Mouse (Mus musculus) myocyte (in vitro differentiated cells): ENCODE data around the gene Myod1. TPM values are rescaled to one million over a fixed set of nuclear protein-coding genes. Genes with fewer than 3 reads are reported as not detected.

ENCODE experiments used
- H3K27me3 ChIP-seq: one replicate; pipeline ENCODE4 v1.6.1; 2011; ENCODE audit not compliant: control insufficient read depth, insufficient read depth, insufficient read length
- H3K36me3 ChIP-seq: one replicate; pipeline ENCODE4 v1.6.1; 2011; ENCODE audit not compliant: control insufficient read depth, insufficient read depth
- H3K4me2 ChIP-seq: one replicate; pipeline ENCODE4 v1.6.1; 2011; ENCODE audit warnings: low read depth, control low read depth
- H3K4me3 ChIP-seq: one replicate; pipeline ENCODE4 v1.5.1; 2011; ENCODE audit warnings: mild to moderate bottlenecking, control low read depth, moderate library complexity
- H3K79me2 ChIP-seq: one replicate; pipeline ENCODE4 v1.6.1; 2011; ENCODE audit not compliant: control insufficient read depth, insufficient read depth
- H3ac ChIP-seq: one replicate; pipeline ENCODE4 v1.6.1; 2011; ENCODE audit not compliant: control insufficient read depth, insufficient read length
- CEBPB ChIP-seq: IDR thresholded peaks from 2 replicates; pipeline ENCODE4 v1.6.1; 2011; ENCODE audit warnings: mild to moderate bottlenecking, moderate library complexity; ENCODE audit not compliant: poor library complexity, insufficient read depth, severe bottlenecking
- E2F4 ChIP-seq: IDR thresholded peaks from one replicate; pipeline ENCODE4 v1.6.1; 2011; ENCODE audit warnings: mild to moderate bottlenecking, control low read depth, moderate library complexity; ENCODE audit not compliant: insufficient read depth
- MAX ChIP-seq: IDR thresholded peaks from one replicate; pipeline ENCODE4 v1.6.1; 2011; ENCODE audit warnings: low read depth, mild to moderate bottlenecking, control low read depth
- MYOD1 ChIP-seq, 3 experiments: IDR thresholded peaks; one replicate each; pipeline ENCODE4 v1.6.1; 2011; ENCODE audit warnings: control low read depth in 2 of 3, low read depth in 2 of 3, mild to moderate bottlenecking in 2 of 3, moderate library complexity in 1 of 3; ENCODE audit not compliant: insufficient read length in 2 of 3, control insufficient read depth in 1 of 3
- MYOG ChIP-seq, 3 experiments: IDR thresholded peaks; one replicate each; pipeline ENCODE4 v1.6.1; 2011; ENCODE audit warnings: control low read depth in 2 of 3, low read depth in 2 of 3, mild to moderate bottlenecking in 2 of 3; ENCODE audit not compliant: insufficient read length in 2 of 3, control insufficient read depth in 1 of 3, insufficient read depth in 1 of 3
- POLR2A ChIP-seq: IDR thresholded peaks from one replicate; pipeline ENCODE4 v1.6.1; 2011; ENCODE audit warnings: low read depth, mild to moderate bottlenecking, control low read depth, moderate library complexity; ENCODE audit not compliant: insufficient read length
- POLR2AphosphoS2 ChIP-seq: IDR thresholded peaks from one replicate; pipeline ENCODE4 v1.6.1; 2011; ENCODE audit warnings: low read depth, control low read depth; ENCODE audit not compliant: insufficient read length
- REST ChIP-seq: IDR thresholded peaks from one replicate; pipeline ENCODE4 v1.6.1; 2011; ENCODE audit warnings: mild to moderate bottlenecking, control low read depth, moderate library complexity; ENCODE audit not compliant: insufficient read depth, insufficient read length
- SRF ChIP-seq: IDR thresholded peaks from one replicate; pipeline ENCODE4 v1.6.1; 2011; ENCODE audit warnings: low read depth; ENCODE audit not compliant: control insufficient read depth, insufficient read length
- TCF12 ChIP-seq: IDR thresholded peaks from one replicate; pipeline ENCODE4 v1.6.1; 2011; ENCODE audit warnings: mild to moderate bottlenecking, control low read depth; ENCODE audit not compliant: poor library complexity, insufficient read depth, severe bottlenecking
- TCF3 ChIP-seq: IDR thresholded peaks from one replicate; pipeline ENCODE4 v1.6.1; 2011; ENCODE audit warnings: low read depth, control low read depth; ENCODE audit not compliant: insufficient read length
- USF1 ChIP-seq: IDR thresholded peaks from one replicate; pipeline ENCODE4 v1.6.1; 2011; ENCODE audit warnings: low read depth, mild to moderate bottlenecking, control low read depth, moderate library complexity
- polyA plus RNA-seq: library from polyadenylated mRNA; unstranded; fragments of >200 nt; fragmentation: generic; extraction: Trizol; gene quantifications from one replicate; pipeline ENCODE4 v1.2.1, GENCODE M21; 2012; ENCODE audit warnings: missing spikeins

The Myod1 gene
- 396 TPM for polyA plus RNA-seq

DNA sequence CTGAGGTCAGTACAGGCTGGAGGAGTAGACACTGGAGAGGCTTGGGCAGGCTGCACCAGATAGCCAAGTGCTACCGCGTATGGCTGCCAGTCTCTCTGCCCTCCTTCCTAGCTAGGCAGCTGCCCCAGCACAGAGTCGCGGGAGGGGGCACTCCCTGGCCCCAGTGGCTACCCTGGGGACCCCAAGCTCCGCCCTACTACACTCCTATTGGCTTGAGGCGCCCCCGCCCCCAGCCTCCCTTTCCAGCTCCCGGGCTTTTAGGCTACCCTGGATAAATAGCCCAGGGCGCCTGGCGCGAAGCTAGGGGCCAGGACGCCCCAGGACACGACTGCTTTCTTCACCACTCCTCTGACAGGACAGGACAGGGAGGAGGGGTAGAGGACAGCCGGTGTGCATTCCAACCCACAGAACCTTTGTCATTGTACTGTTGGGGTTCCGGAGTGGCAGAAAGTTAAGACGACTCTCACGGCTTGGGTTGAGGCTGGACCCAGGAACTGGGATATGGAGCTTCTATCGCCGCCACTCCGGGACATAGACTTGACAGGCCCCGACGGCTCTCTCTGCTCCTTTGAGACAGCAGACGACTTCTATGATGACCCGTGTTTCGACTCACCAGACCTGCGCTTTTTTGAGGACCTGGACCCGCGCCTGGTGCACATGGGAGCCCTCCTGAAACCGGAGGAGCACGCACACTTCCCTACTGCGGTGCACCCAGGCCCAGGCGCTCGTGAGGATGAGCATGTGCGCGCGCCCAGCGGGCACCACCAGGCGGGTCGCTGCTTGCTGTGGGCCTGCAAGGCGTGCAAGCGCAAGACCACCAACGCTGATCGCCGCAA, at the start of gene Myod1:
Gene Myod1 (plus strand): TSS at position 303 of the 836 bp plus-strand sequence.
- H3K4me3 ChIP-seq = peak within 1 kb of the TSS; percentile 80
- peaks cover 5% of the 10 kb centered on the region for H3K79me2 ChIP-seq
- H3K27me3 ChIP-seq = no peaks in the 10 kb centered on the region
- H3K36me3 ChIP-seq = no peaks in the 10 kb centered on the region
- TF ChIP-seq MYOG (IDR thresholded peaks at IDR 0.05; ENCODE audit: control insufficient read depth in 1 of 3, insufficient read depth in 1 of 3, insufficient read length in 2 of 3, low read depth in 2 of 3) (peak in 2 of 3 experiments; percentile 53 to 81), E2F4 (peak; percentile 56), POLR2AphosphoS2 (peak; percentile 87), TCF3 (no peak), TCF12 (no peak), REST (no peak), SRF (no peak), POLR2A (peak; percentile 80), MYOD1 (IDR thresholded peaks at IDR 0.05; ENCODE audit: control insufficient read depth in 1 of 3, insufficient read length in 2 of 3, low read depth in 2 of 3) (peak in 2 of 3 experiments; percentile 64 to 67), CEBPB (no peak)
- peak within 1 kb of the TSS; percentile 48 for H3ac ChIP-seq
- peak within 1 kb of the TSS; percentile 67 for H3K4me2 ChIP-seq

DNA sequence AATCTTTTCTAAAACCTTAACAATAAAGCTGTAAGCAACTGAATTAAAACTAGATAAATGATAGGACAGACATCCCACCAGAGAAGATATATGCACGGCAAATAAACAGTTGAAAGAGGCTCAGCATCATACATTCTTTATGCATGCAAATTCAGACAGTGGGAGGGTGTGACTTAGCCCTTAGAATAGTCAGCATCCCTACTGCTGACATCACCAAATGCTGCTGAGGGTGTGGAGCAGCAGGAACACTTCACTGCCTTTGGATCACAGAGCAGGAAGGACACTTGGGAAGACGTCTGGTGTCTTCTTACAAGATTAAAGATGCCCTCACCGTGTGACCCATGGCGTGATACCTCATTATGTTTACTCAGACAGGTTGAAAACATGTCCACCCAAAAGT, 48.4 kb upstream of the Myod1 start:
- TF ChIP-seq CEBPB (no peak), TCF12 (no peak), E2F4 (no peak), MYOD1 (IDR thresholded peaks at IDR 0.05; ENCODE audit: control insufficient read depth in 1 of 3, insufficient read length in 2 of 3, low read depth in 2 of 3) (no peak), USF1 (no peak), REST (no peak), SRF (no peak), MYOG (IDR thresholded peaks at IDR 0.05; ENCODE audit: control insufficient read depth in 1 of 3, insufficient read depth in 1 of 3, insufficient read length in 2 of 3, low read depth in 2 of 3) (no peak), TCF3 (no peak), MAX (no peak), POLR2A (no peak), POLR2AphosphoS2 (no peak)
- Histone ChIP-seq H3K27me3 (no peaks in the 10 kb centered on the region), H3K4me3 (no peak overlapping the region), H3K36me3 (no peaks in the 10 kb centered on the region), H3K4me2 (no peak overlapping the region), H3K79me2 (no peaks in the 10 kb centered on the region), H3ac (no peak overlapping the region)

DNA sequence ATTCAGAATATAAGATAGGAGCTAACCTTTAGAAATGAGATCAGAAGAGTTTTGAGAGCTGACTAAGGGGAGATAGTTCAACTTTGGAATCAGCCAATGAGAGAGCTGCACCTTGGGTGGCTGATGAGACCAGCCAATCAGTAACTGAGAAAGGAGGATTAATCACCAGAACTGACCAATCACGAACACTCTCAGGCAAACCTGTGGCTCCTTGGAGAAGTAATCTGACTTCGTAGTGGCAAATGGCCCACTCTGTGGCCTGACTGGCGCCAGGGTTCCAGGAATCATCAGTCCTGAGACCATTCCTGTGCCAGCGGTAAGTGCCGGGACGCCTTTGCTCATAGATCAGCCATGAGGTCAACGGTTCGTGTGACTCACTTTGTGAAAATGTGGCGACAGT, 38.9 kb upstream of the Myod1 start:
- Histone ChIP-seq H3K36me3 (no peaks in the 10 kb centered on the region), H3K27me3 (no peaks in the 10 kb centered on the region), H3ac (no peak overlapping the region), H3K79me2 (no peaks in the 10 kb centered on the region), H3K4me3 (peak overlapping the region; percentile 3), H3K4me2 (peak overlapping the region; percentile 46)
- peak in 1 of 3 experiments; percentile 9 for TF ChIP-seq MYOG (IDR thresholded peaks at IDR 0.05; ENCODE audit: control insufficient read depth in 1 of 3, insufficient read depth in 1 of 3, insufficient read length in 2 of 3, low read depth in 2 of 3)
- TF ChIP-seq CEBPB = no peak
- peak; percentile 64 for TF ChIP-seq POLR2A

DNA sequence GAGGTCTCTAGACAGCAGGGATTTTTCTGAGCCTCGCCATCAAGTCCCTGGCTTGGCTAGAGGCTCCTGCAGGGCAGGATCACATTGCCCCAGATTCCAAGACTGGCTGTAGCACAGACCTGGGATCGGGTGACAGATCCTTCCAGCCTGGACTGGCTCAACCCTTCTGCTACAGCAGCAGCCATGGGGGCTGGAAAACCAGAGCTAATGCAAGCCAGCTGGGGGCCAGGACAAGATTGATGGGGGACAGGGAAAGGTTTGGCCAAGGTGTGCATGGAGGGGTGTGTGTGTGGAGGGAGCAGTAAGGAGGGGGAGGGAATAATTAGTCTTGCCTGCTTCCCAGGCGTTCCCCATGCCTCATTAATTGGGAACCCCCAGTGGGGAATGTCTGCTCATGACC, 36.5 kb upstream of the Myod1 start:
- H3K4me3 ChIP-seq = no peak overlapping the region
- no peak overlapping the region for H3ac ChIP-seq
- no peak overlapping the region for H3K4me2 ChIP-seq
- H3K27me3 ChIP-seq = no peaks in the 10 kb centered on the region
- TF ChIP-seq MYOD1 (IDR thresholded peaks at IDR 0.05; ENCODE audit: control insufficient read depth in 1 of 3, insufficient read length in 2 of 3, low read depth in 2 of 3) (peak in 1 of 3 experiments; percentile 21), MYOG (IDR thresholded peaks at IDR 0.05; ENCODE audit: control insufficient read depth in 1 of 3, insufficient read depth in 1 of 3, insufficient read length in 2 of 3, low read depth in 2 of 3) (no peak), MAX (no peak)
- no peaks in the 10 kb centered on the region for H3K36me3 ChIP-seq
- H3K79me2 ChIP-seq = no peaks in the 10 kb centered on the region

DNA sequence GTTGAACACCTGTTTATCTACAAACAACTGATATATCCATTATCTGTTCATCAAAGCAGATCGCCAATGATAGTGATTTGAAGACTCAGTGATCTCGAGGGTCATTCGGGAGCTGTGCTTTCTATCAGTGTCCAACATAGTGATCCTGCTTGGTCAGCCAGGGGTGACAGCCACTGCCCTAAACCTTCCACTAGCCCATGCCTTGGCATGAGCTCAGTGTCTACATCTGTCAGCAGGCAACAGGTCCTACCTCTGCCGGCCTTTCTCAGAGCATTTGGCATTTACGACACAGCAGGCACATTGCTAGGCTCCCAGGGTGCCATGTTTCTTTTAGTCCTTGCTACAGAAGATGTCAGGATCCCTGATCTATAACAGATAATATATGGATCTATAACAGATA, 36.0 kb upstream of the Myod1 start:
- H3ac ChIP-seq = no peak overlapping the region
- H3K36me3 ChIP-seq = no peaks in the 10 kb centered on the region
- H3K4me3 ChIP-seq = no peak overlapping the region
- TF ChIP-seq USF1 = no peak
- peak in 1 of 3 experiments; percentile 19 for TF ChIP-seq MYOD1 (IDR thresholded peaks at IDR 0.05; ENCODE audit: control insufficient read depth in 1 of 3, insufficient read length in 2 of 3, low read depth in 2 of 3)
- no peak for TF ChIP-seq REST
- TF ChIP-seq SRF = no peak
- H3K4me2 ChIP-seq = no peak overlapping the region
- no peaks in the 10 kb centered on the region for H3K79me2 ChIP-seq
- H3K27me3 ChIP-seq = no peaks in the 10 kb centered on the region
